Mouse (Mus musculus) lung, embryonic 14.5 days (tissue): ENCODE data around the gene Slit3. TPM values are rescaled to one million over a fixed set of nuclear protein-coding genes. Genes with fewer than 3 reads are reported as not detected.

Experiments
- ATAC-seq: fragments of 200-750 bp; cut with Nextera tagmentation; 2 replicates; pipeline ENCODE4 v1.8.0; 2017; ENCODE audit warnings: mild to moderate bottlenecking, moderate TSS enrichment, moderate library complexity; ENCODE audit not compliant: insufficient read depth
- DNase-seq: peaks from one replicate; pipeline ENCODE4 v3.0.0-alpha.2; 2015
- H3K27ac ChIP-seq: fragments of 300-500 bp; sonication (generic); 2 replicates; pipeline ENCODE4 v1.5.1; 2014; ENCODE audit warnings: low read depth, mild to moderate bottlenecking, moderate library complexity
- H3K27me3 ChIP-seq: fragments of 300-500 bp; sonication (generic); 2 replicates; pipeline ENCODE4 v1.6.1; 2014; ENCODE audit warnings: low read length, control low read depth; ENCODE audit not compliant: insufficient read depth
- H3K36me3 ChIP-seq: fragments of 300-500 bp; sonication (generic); 2 replicates; pipeline ENCODE4 v1.6.1; 2014; ENCODE audit warnings: control low read depth; ENCODE audit not compliant: insufficient read depth
- H3K4me1 ChIP-seq: fragments of 300-500 bp; sonication (generic); 2 replicates; pipeline ENCODE4 v1.6.1; 2014; ENCODE audit warnings: antibody characterized with exemption, control low read depth; ENCODE audit not compliant: insufficient read depth
- H3K4me2 ChIP-seq: fragments of 300-500 bp; sonication (generic); 2 replicates; pipeline ENCODE4 v1.6.1; 2014; ENCODE audit warnings: mild to moderate bottlenecking
- H3K4me3 ChIP-seq: fragments of 300-500 bp; sonication (generic); 2 replicates; pipeline ENCODE4 v1.5.1; 2014; ENCODE audit warnings: low read depth, low read length
- H3K9ac ChIP-seq: fragments of 300-500 bp; sonication (generic); 2 replicates; pipeline ENCODE4 v1.6.1; 2014
- H3K9me3 ChIP-seq: fragments of 300-500 bp; sonication (generic); 2 replicates; pipeline ENCODE4 v1.6.1; 2016; ENCODE audit warnings: low read depth, low read length, control low read depth
- CTCF ChIP-seq: IDR thresholded peaks from 2 replicates; pipeline ENCODE4 v1.5.1; 2016; ENCODE audit warnings: antibody characterized with exemption, low read depth
- WGBS: fragments of 180-500 bp; shearing (Covaris S2); extraction: QIAGEN DNeasy Blood & Tissue Kit; methylation state at CpG from one replicate; pipeline ENCODE4 v1.1.7; 2014; 5-methylcytosine and 5-hydroxymethylcytosine counted together
- microRNA counts: library from miRNA; unstranded; fragments of <30 nt; microRNA quantifications from one replicate; lab custom pipeline; 2016
- microRNA-seq: library from miRNA; unstranded; fragments of <30 nt; microRNA quantifications from one replicate; pipeline ENCODE4, GENCODE M21; 2016; ENCODE audit warnings: borderline number of aligned reads
- polyA plus RNA-seq: library from polyadenylated mRNA; unstranded; fragments of >200 nt; fragmentation: Nextera tagmentation; extraction: Ambion mirVana; gene quantifications from 2 replicates; pipeline ENCODE4 v1.2.1, GENCODE M21; 2014

The Slit3 gene
- polyA plus RNA-seq, 1 experiment from 2014 or later = 37.3 TPM

DNA sequence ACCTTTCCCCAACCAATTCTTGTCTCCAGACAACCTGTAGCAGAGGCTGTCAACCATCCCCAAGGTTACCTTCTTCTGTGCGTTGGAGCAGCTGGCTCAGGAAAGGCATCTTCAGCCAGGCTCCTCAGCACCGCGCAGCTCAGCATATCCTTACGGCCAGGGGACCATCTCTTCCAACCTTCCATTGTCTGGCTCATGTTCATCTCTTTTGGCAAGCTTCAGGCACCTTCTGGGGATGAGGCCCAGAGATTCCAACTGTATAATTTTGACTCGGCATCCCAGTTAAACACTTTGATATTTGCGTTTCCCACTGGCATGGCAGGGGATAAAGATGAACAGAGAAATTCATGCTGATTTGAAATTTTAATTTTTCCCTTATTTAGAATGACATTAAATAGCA, 622.6 kb downstream of the Slit3 start:
- H3K4me1 ChIP-seq = no peaks in the 10 kb centered on the region
- no peak overlapping the region for H3K4me2 ChIP-seq
- H3K27me3 ChIP-seq = no peaks in the 10 kb centered on the region
- 87% methylated on average over 6 of the region's 6 CpGs for WGBS
- TF ChIP-seq CTCF = no peak
- no peak for ATAC-seq
- H3K4me3 ChIP-seq = no peak overlapping the region
- no peak overlapping the region for H3K27ac ChIP-seq
- H3K9ac ChIP-seq = no peak overlapping the region
- no peaks in the 10 kb centered on the region for H3K9me3 ChIP-seq
- no peak for DNase-seq
- no peaks in the 10 kb centered on the region for H3K36me3 ChIP-seq

GRCm38 (mm10) chr11:35744571-35744970, 623.5 kb downstream of the Slit3 start:
- Histone ChIP-seq H3K27ac (no peak overlapping the region), H3K36me3 (no peaks in the 10 kb centered on the region), H3K4me2 (no peak overlapping the region), H3K4me3 (no peak overlapping the region), H3K27me3 (no peaks in the 10 kb centered on the region), H3K9ac (no peak overlapping the region), H3K4me1 (no peaks in the 10 kb centered on the region), H3K9me3 (no peaks in the 10 kb centered on the region)
- no peak for ATAC-seq
- no peak for TF ChIP-seq CTCF
- WGBS = 87% methylated on average over 6 of the region's 6 CpGs
- no peak for DNase-seq

- no peak overlapping the region for H3K27ac ChIP-seq
- no peak overlapping the region for H3K4me3 ChIP-seq
- DNase-seq = peak; percentile 15
Measured at GRCm38 (mm10) chr11:35750578-35750977, 629.6 kb downstream of the Slit3 start.

DNA sequence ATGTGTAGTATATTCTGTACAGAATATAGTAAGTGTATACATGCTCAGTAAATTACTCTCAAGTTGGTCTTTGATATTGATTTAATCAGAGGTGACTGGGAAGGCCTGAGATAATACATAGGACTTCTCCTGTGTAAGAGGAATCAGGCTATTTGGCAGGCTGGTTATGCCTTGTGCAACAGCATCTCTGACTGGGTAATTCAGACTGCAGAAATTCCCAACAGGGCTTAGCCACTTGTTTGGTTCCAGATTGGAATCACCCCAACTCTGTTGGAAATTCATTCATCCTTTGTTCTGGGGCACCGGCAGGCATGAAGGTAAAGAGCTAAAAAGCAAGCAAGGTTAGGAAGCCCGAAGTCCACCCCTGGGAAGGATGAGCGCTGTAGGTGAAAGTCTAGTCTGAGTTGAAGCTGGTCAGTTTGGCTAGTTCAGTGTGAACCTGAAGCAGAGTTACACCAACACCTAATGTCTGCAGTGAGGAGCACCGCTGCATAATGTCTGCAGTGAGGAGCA, 633.9 kb downstream of the Slit3 start:
- H3K4me1 ChIP-seq = no peaks in the 10 kb centered on the region; the same call in 1 of the 2 replicates
- no peak for TF ChIP-seq CTCF
- WGBS = 91% methylated on average over 4 of the region's 4 CpGs
- no peak overlapping the region for H3K4me2 ChIP-seq
- no peak overlapping the region for H3K4me3 ChIP-seq
- H3K9me3 ChIP-seq = no peaks in the 10 kb centered on the region
- no peak overlapping the region for H3K27ac ChIP-seq
- no peaks in the 10 kb centered on the region for H3K36me3 ChIP-seq
- DNase-seq (no peak), ATAC-seq (no peak)
- no peaks in the 10 kb centered on the region for H3K27me3 ChIP-seq
- H3K9ac ChIP-seq = no peak overlapping the region

More at GRCm38 (mm10) chr11:35750578-35750977, 629.6 kb downstream of the Slit3 start:
- ATAC-seq = no peak
- TF ChIP-seq CTCF = no peak
- WGBS = 65% methylated on average over 8 of the region's 8 CpGs
- Histone ChIP-seq H3K27me3 (no peaks in the 10 kb centered on the region), H3K9ac (no peak overlapping the region), H3K36me3 (no peaks in the 10 kb centered on the region), H3K9me3 (no peaks in the 10 kb centered on the region), H3K4me2 (no peak overlapping the region), H3K4me1 (no peaks in the 10 kb centered on the region; the same call in 1 of the 2 replicates)

DNA sequence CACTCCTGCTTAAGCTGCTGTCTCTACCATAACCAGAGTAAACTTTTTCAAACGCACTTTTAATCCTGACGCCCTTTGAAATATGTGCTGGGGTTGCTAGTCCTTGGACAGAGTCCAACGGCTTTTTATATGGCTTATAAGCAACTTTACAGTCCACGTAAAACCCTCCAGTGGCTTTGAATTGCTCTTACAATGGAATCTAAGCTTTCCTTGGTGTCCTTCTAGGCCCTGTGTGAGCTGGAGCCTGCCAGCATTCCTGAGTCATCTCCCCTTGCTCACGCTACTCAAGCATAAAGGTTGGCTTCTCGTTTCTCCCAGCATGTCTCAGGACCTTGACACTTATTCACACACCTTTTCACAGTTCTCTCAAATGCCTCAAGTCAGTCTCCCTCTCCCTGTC, 634.5 kb downstream of the Slit3 start:
- Histone ChIP-seq H3K4me1 (no peaks in the 10 kb centered on the region; the same call in 1 of the 2 replicates), H3K27me3 (no peaks in the 10 kb centered on the region), H3K9ac (no peak overlapping the region), H3K4me3 (no peak overlapping the region), H3K27ac (no peak overlapping the region), H3K4me2 (no peak overlapping the region), H3K9me3 (no peaks in the 10 kb centered on the region), H3K36me3 (no peaks in the 10 kb centered on the region)
- no peak for ATAC-seq
- WGBS = 33% methylated on average over 6 of the region's 6 CpGs
- DNase-seq = peak; percentile 46
- no peak for TF ChIP-seq CTCF

DNA sequence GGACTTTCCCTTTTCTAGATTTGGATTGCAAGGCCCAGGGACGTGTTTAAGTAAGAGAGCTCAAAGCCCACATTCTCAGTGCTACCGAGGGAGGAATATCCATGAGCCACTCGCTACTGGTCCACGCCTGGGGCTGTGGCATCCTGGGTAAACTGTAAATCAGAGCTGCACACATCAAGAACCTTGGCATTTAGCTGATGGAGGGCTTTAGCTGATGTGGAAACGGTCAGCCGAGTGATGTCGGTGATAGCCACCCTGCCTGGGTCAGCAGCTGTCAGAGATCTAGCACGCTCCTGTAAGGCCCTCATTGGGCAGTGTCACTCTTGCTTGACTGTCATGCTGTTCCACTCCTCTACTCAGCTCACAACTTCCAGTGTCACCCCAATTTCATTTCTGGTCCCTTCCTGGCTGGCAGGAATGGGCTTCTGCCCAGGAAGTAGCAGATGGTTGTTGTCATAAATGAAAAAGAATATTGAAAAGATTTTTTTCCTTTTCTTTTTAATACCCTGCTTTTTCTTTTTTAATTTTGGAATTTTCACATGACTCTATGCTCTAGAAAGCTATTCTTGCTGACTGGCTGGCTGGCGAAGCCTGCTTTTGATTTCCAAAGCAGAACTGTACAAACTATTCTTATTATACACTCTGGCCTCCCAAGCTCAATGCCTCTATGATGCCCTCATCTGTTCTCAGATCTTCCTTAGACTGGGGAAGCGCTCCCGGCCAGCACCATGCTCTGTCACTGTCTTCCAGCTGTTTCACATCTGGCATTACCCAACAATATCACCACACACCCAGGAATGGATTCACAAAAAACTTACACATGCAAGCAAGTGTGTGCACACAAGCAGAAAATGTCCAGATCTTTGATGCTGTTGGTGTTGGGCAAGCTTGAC, 635.6 kb downstream of the Slit3 start:
- TF ChIP-seq CTCF = no peak

More for the DNA sequence above, 635.6 kb downstream of the Slit3 start:
- H3K9ac ChIP-seq = no peak overlapping the region
- WGBS = 58% methylated on average over 11 of the region's 11 CpGs
- no peaks in the 10 kb centered on the region; the same call in 1 of the 2 replicates for H3K4me1 ChIP-seq
- ATAC-seq = peak; percentile 88
- H3K27me3 ChIP-seq = no peaks in the 10 kb centered on the region
- peak; percentile 74 for DNase-seq
- H3K4me3 ChIP-seq = no peak overlapping the region
- H3K36me3 ChIP-seq = no peaks in the 10 kb centered on the region
- no peaks in the 10 kb centered on the region for H3K9me3 ChIP-seq
- H3K27ac ChIP-seq = no peak overlapping the region
- H3K4me2 ChIP-seq = no peak overlapping the region

MicroRNAs within 50 kb of the gene (microRNA counts, 519-probe panel; counts per million panel counts)
- microRNA mmu-miR-218 (lab: Ali Mortazavi, UCI) = 4,006 counts per million, percentile 82 among the panel's probes with 10 or more counts

Small RNAs within 50 kb of the gene (microRNA-seq; reads per million reads assigned to microRNA genes)
- 72.0 reads per million, percentile 45 among the genes with 10 or more reads in this experiment for gene Mir218-2
